Mouse (Mus musculus) CD4-positive, CD25-positive, alpha-beta regulatory T cell, adult 4 months (primary cell): Measurements from ENCODE around the gene Cdc37l1. TPM values are rescaled to one million over a fixed set of nuclear protein-coding genes. Genes with fewer than 3 reads are reported as not detected.
"Not testable (repeated sequence)": the region's sequence is repeated elsewhere in the genome, so short reads cannot be mapped to it uniquely, and the experiment has no call there.

ENCODE experiments used
- ATAC-seq: one replicate; pipeline ENCODE4 v1.8.0; 2017
- polyA plus RNA-seq, 2 experiments: library from polyadenylated mRNA; unstranded; fragments of 100-300 nt; shearing (Covaris generic); gene quantifications; one replicate each; pipeline ENCODE4 v1.2.1; 2017

Cdc37l1 gene
- polyA plus RNA-seq = 10 to 100 TPM; 36.0 to 40.7 TPM

GRCm38 (mm10) chr19:28990194-28990589 lies at the start of gene Cdc37l1:
TSS of gene Cdc37l1 (plus strand) at chr19:28990352.
- ATAC-seq = peak; percentile 86

GRCm38 (mm10) chr19:28941271-28941670 lies 48.9 kb upstream of the Cdc37l1 start:
- no peak for ATAC-seq

- no peak for ATAC-seq
These were observed 43.4 kb upstream of the Cdc37l1 start for GRCm38 (mm10) chr19:28946782-28947181.

- ATAC-seq = no peak
These were observed 42.8 kb upstream of the Cdc37l1 start for GRCm38 (mm10) chr19:28947311-28947710.

- no peak for ATAC-seq
These were observed 38.9 kb upstream of the Cdc37l1 start for GRCm38 (mm10) chr19:28951251-28951650.

- no peak for ATAC-seq
These were observed 27.0 kb upstream of the Cdc37l1 start for GRCm38 (mm10) chr19:28963113-28963512.

- ATAC-seq = no peak
These were observed 26.7 kb upstream of the Cdc37l1 start for GRCm38 (mm10) chr19:28963513-28963841.

- ATAC-seq = peak; percentile 94
These were observed 26.2 kb upstream of the Cdc37l1 start, which contains the start of gene Plpp6 for GRCm38 (mm10) chr19:28963842-28964551. TSS of gene Plpp6 (plus strand) at chr19:28963953.

GRCm38 (mm10) chr19:28964552-28964903 lies 25.6 kb upstream of the Cdc37l1 start:
- no peak for ATAC-seq

GRCm38 (mm10) chr19:28967652-28968051 lies 22.5 kb upstream of the Cdc37l1 start, which contains the start of gene 4430402I18Rik:
TSS of gene 4430402I18Rik (minus strand) at chr19:28967800.
- no peak for ATAC-seq

- no peak for ATAC-seq
These were observed 22.0 kb upstream of the Cdc37l1 start for GRCm38 (mm10) chr19:28968178-28968577.

- no peak for ATAC-seq
These were observed 20.9 kb upstream of the Cdc37l1 start for GRCm38 (mm10) chr19:28969231-28969630.

GRCm38 (mm10) chr19:28970251-28970650 lies 19.9 kb upstream of the Cdc37l1 start:
- no peak for ATAC-seq

- ATAC-seq = peak; percentile 88
These were observed 15.1 kb upstream of the Cdc37l1 start for GRCm38 (mm10) chr19:28974862-28975611.

GRCm38 (mm10) chr19:28982617-28983016 lies 7.5 kb upstream of the Cdc37l1 start:
- no peak for ATAC-seq

GRCm38 (mm10) chr19:28989515-28989914 lies 637 bp upstream of the Cdc37l1 start:
- ATAC-seq = no peak

GRCm38 (mm10) chr19:28990590-28991221 lies 554 bp downstream of the Cdc37l1 start:
- ATAC-seq = peak; percentile 61

GRCm38 (mm10) chr19:28991391-28991790 lies 1.2 kb downstream of the Cdc37l1 start:
- no peak for ATAC-seq

GRCm38 (mm10) chr19:28994870-28995269 lies 4.7 kb downstream of the Cdc37l1 start:
- no peak for ATAC-seq

GRCm38 (mm10) chr19:28995366-28995765 lies 5.2 kb downstream of the Cdc37l1 start:
- ATAC-seq = no peak

GRCm38 (mm10) chr19:28997976-28998630 lies 8.0 kb downstream of the Cdc37l1 start:
- no peak for ATAC-seq

GRCm38 (mm10) chr19:29000321-29000720 lies 10.2 kb downstream of the Cdc37l1 start:
- ATAC-seq = not testable (repeated sequence)
